Mouse (Mus musculus) mesoderm, embryonic 11.5 days (tissue): ENCODE results near the gene Yes1.
"Not testable (repeated sequence)": the region's sequence is repeated elsewhere in the genome, so short reads cannot be mapped to it uniquely, and the experiment has no call there.

Experiments used
- DNase-seq: peaks from one replicate; pipeline ENCODE4 v3.0.0-alpha.2; 2012; ENCODE audit warnings: low read depth, low spot score

The Yes1 gene

GRCm38 (mm10) chr5:32706226-32706780, 95.3 kb downstream of the Yes1 start:
- DNase-seq = no peak

DNA sequence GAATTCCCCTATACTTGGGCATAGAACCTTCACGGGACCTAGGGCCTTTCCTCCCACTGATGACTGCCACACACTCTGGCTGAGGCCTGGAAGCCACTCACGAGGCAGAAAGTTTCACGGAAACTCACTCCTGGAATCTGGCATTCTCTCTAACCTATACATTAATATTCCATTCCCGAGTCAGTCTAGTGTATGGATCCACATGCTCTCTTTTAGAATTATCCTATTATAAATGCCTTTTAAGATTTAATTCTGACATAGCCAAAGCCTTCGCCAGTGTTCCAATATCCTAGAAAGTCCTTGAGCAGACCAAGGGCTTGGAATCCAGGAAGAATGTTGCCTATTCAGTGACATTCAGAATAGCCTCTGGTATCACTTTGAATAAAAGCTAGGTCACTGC, 100.5 kb downstream of the Yes1 start:
- peak; percentile 43 for DNase-seq

GRCm38 (mm10) chr5:32712221-32713041, 101.5 kb downstream of the Yes1 start:
- peak; percentile 65 for DNase-seq

GRCm38 (mm10) chr5:32713042-32713702, 102.2 kb downstream of the Yes1 start:
- DNase-seq = no peak

- peak; percentile 98 for DNase-seq
Observed at GRCm38 (mm10) chr5:32713703-32714467, 102.9 kb downstream of the Yes1 start.

DNA sequence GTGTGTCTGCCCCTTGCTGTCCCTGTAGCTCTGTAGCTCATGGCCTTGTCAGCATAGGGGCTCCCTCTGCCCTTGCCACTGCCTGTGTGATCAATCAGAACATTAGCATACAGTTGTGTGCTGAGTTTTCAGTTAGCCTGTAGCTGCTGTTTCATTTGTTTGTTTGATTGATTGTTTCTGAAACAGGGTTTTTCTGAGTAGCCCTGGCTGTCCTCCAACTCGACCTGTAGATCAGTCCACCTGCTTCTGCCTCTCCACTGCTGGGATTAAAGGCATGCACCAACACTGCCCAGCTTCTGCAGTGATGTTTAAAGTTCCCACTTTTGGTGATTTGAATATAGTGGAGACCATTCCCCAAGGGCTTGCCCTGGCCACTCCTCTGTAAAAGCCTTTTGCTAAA, 106.8 kb downstream of the Yes1 start:
- no peak for DNase-seq

GRCm38 (mm10) chr5:32718916-32719315, 107.9 kb downstream of the Yes1 start:
- no peak for DNase-seq

GRCm38 (mm10) chr5:32720416-32720815, 109.4 kb downstream of the Yes1 start:
- no peak for DNase-seq

GRCm38 (mm10) chr5:32721316-32721715, 110.3 kb downstream of the Yes1 start:
- no peak for DNase-seq

DNA sequence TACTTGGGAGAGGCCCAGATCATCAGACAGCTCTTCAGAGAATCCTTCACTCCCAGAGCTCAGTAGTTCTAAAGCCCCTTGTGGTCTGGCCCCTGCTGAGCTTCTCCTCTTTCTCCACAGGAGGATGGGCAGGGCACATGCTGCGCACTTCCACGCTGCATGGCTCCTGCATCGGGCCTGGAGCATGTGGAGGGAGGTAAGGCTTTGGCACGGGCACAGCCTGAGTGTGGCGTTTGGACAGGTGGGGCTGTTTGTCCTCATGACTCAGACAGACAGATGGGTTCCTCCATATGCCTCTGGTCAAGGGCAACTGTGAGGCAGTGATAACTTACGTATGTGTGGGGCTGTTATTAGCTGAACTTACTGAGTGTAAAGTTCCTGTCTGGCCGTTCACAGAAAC, 111.3 kb downstream of the Yes1 start:
- no peak for DNase-seq

DNA sequence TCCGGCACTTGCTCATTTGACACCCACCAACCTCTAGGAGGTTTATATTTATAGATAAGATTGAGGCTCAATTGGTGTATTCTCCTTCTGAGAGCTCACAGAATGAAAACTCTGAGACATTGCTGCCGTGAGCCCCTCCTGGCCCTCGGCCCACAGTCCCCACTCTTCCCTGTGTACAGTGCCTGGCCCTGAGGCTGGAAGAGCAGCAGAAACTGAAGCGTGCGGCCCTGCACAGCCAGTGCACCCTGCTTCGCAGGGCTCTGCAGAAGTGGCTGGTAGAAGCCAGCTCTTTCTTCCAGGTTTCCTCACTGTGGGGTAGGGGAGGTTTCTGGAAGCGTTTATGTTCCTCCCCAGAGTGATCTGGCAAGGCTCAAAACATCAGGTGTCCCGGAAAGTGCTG, 111.7 kb downstream of the Yes1 start:
- DNase-seq = not testable (repeated sequence)

GRCm38 (mm10) chr5:32723981-32724380, 113.0 kb downstream of the Yes1 start:
- no peak for DNase-seq

GRCm38 (mm10) chr5:32725397-32725796, 114.4 kb downstream of the Yes1 start:
- not testable (repeated sequence) for DNase-seq

GRCm38 (mm10) chr5:32728300-32728699, 117.3 kb downstream of the Yes1 start:
- DNase-seq = no peak

GRCm38 (mm10) chr5:32728851-32729250, 117.9 kb downstream of the Yes1 start:
- no peak for DNase-seq

GRCm38 (mm10) chr5:32733892-32734291, 122.9 kb downstream of the Yes1 start:
- DNase-seq = not testable (repeated sequence)

DNA sequence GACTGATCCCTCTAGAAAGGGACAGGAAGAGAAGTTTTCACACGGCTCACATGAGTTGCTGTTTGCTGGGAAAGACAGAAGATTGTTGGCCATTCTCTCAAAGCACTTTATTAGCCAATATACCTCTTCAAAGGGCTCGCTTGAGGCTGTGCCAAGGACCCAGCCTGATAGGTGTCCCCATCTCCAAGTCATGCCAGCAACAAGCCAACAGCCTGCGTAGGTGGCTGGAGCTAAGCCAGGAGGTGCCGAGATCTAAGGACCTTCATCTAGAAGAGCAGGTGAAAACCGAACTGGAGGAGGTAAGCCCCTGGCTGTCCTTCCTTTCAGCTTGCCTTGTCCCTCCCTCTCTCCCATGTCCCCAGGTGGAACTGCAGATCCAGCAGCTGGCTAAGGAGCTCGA, 124.8 kb downstream of the Yes1 start:
- no peak for DNase-seq
